Mouse (Mus musculus): ENCODE data around the gene Klk1b24. TPM values are rescaled to one million over a fixed set of nuclear protein-coding genes. Genes with fewer than 3 reads are reported as not detected.

Gene Klk1b24
- polyA plus RNA-seq, 1 experiment from 2014 or later: not detected

GRCm38 (mm10) chr7:44239913-44240312, 51.9 kb downstream of the Klk1b24 start:
- Histone ChIP-seq H3K27me3 (no peaks in the 10 kb centered on the region), H3K4me3 (no peak overlapping the region), H3K9me3 (replicated peaks) (no peaks in the 10 kb centered on the region), H3K36me3 (no peaks in the 10 kb centered on the region), H3K4me1 (replicated peaks) (no peaks in the 10 kb centered on the region), H3K4me2 (no peak overlapping the region), H3K27ac (no peak overlapping the region), H3K9ac (no peak overlapping the region)
- no peak for ATAC-seq (replicated peaks; ENCODE audit: insufficient number of reproducible peaks, insufficient read depth, low FRiP score, low read depth)
- 57% methylated on average over 2 of the region's 2 CpGs for WGBS

- Histone ChIP-seq H3K4me2 (no peak overlapping the region), H3K36me3 (no peaks in the 10 kb centered on the region), H3K4me1 (replicated peaks) (peaks cover 5% of the 10 kb centered on the region; the same call in 1 of the 2 replicates), H3K27ac (no peak overlapping the region), H3K9ac (no peak overlapping the region), H3K4me3 (no peak overlapping the region), H3K27me3 (no peaks in the 10 kb centered on the region), H3K9me3 (replicated peaks) (no peaks in the 10 kb centered on the region)
- ATAC-seq (replicated peaks; ENCODE audit: insufficient number of reproducible peaks, insufficient read depth, low FRiP score, low read depth): no peak
- WGBS: 35% methylated on average over 1 of the region's 1 CpGs
These were observed 52.7 kb downstream of the Klk1b24 start for GRCm38 (mm10) chr7:44240712-44241111.

GRCm38 (mm10) chr7:44241163-44241562, 53.1 kb downstream of the Klk1b24 start:
- Histone ChIP-seq H3K4me1 (replicated peaks) (peaks cover 5% of the 10 kb centered on the region; the same call in 1 of the 2 replicates), H3K9ac (no peak overlapping the region)
- 53% methylated on average over 2 of the region's 2 CpGs for WGBS

More at GRCm38 (mm10) chr7:44241163-44241562, 53.1 kb downstream of the Klk1b24 start:
- H3K27ac ChIP-seq: no peak overlapping the region
- H3K27me3 ChIP-seq: no peaks in the 10 kb centered on the region
- H3K36me3 ChIP-seq: no peaks in the 10 kb centered on the region
- no peak for ATAC-seq (replicated peaks; ENCODE audit: insufficient number of reproducible peaks, insufficient read depth, low FRiP score, low read depth)
- H3K4me3 ChIP-seq: no peak overlapping the region
- no peaks in the 10 kb centered on the region for H3K9me3 ChIP-seq (replicated peaks)
- H3K4me2 ChIP-seq: no peak overlapping the region

Other genes starting within 250 kb of the Klk1b24 start
- gene Klk1b8, start 237.6 kb upstream of the Klk1b24 start, polyA plus RNA-seq (2015; fragmentation: Nextera tagmentation; extraction: Ambion mirVana): not detected in 2 replicates
- gene Klk1b1, start 221.5 kb upstream of the Klk1b24 start, polyA plus RNA-seq (2015; fragmentation: Nextera tagmentation; extraction: Ambion mirVana): not detected in 2 replicates
- gene Klk1b9, start 212.2 kb upstream of the Klk1b24 start, polyA plus RNA-seq (2015; fragmentation: Nextera tagmentation; extraction: Ambion mirVana): not detected in 2 replicates
- gene Klk1b11, start 192.4 kb upstream of the Klk1b24 start, polyA plus RNA-seq (2015; fragmentation: Nextera tagmentation; extraction: Ambion mirVana): not detected in 2 replicates
- not detected in 2 replicates for gene Klk1b26, start 176.1 kb upstream of the Klk1b24 start, polyA plus RNA-seq (2015; fragmentation: Nextera tagmentation; extraction: Ambion mirVana)
- not detected in 2 replicates for gene Klk1b27, start 135.9 kb upstream of the Klk1b24 start, polyA plus RNA-seq (2015; fragmentation: Nextera tagmentation; extraction: Ambion mirVana)
- gene Klk1b21, start 85.9 kb upstream of the Klk1b24 start, polyA plus RNA-seq (2015; fragmentation: Nextera tagmentation; extraction: Ambion mirVana): not detected in 2 replicates
- gene Klk1b22, start 75.6 kb upstream of the Klk1b24 start, polyA plus RNA-seq (2015; fragmentation: Nextera tagmentation; extraction: Ambion mirVana): not detected in 2 replicates
- not detected in 2 replicates for gene Klk1b16, start 51.5 kb upstream of the Klk1b24 start, polyA plus RNA-seq (2015; fragmentation: Nextera tagmentation; extraction: Ambion mirVana)
- not detected in 2 replicates for gene Klk1b3, start 10.0 kb downstream of the Klk1b24 start, polyA plus RNA-seq (2015; fragmentation: Nextera tagmentation; extraction: Ambion mirVana)
- gene Klk1b4, start 19.2 kb downstream of the Klk1b24 start, polyA plus RNA-seq (2015; fragmentation: Nextera tagmentation; extraction: Ambion mirVana): not detected in 2 replicates
- gene Klk1b5, start 27.7 kb downstream of the Klk1b24 start, polyA plus RNA-seq (2015; fragmentation: Nextera tagmentation; extraction: Ambion mirVana): not detected in 2 replicates
- 0.13 TPM in 1 of 2 replicates, not detected in the other for gene Klk1, start 37.1 kb downstream of the Klk1b24 start, polyA plus RNA-seq (2015; fragmentation: Nextera tagmentation; extraction: Ambion mirVana)
- gene Gm36864, start 47.9 kb downstream of the Klk1b24 start, polyA plus RNA-seq (2015; fragmentation: Nextera tagmentation; extraction: Ambion mirVana): 0.09 TPM in 1 of 2 replicates, not detected in the other
- gene 1700028J19Rik, start 58.5 kb downstream of the Klk1b24 start, polyA plus RNA-seq (2015; fragmentation: Nextera tagmentation; extraction: Ambion mirVana): 0.62 and 1.1 TPM in 2 replicates
- 59.5 and 86.8 TPM in 2 replicates for gene 2410002F23Rik, start 58.5 kb downstream of the Klk1b24 start, polyA plus RNA-seq (2015; fragmentation: Nextera tagmentation; extraction: Ambion mirVana)
- gene Acp4, start 69.1 kb downstream of the Klk1b24 start, polyA plus RNA-seq (2015; fragmentation: Nextera tagmentation; extraction: Ambion mirVana): not detected in 2 replicates
- gene Gm15517, start 73.2 kb downstream of the Klk1b24 start, polyA plus RNA-seq (2015; fragmentation: Nextera tagmentation; extraction: Ambion mirVana): not detected in 2 replicates
- 1.0 and 2.5 TPM in 2 replicates for gene Clec11a, start 118.7 kb downstream of the Klk1b24 start, polyA plus RNA-seq (2015; fragmentation: Nextera tagmentation; extraction: Ambion mirVana)
- 0.58 and 0.74 TPM in 2 replicates for gene Shank1, start 122.0 kb downstream of the Klk1b24 start, polyA plus RNA-seq (2015; fragmentation: Nextera tagmentation; extraction: Ambion mirVana)
- gene Syt3, start 195.9 kb downstream of the Klk1b24 start, polyA plus RNA-seq (2015; fragmentation: Nextera tagmentation; extraction: Ambion mirVana): 0.71 and 0.82 TPM in 2 replicates
- 0.13 and 0.47 TPM in 2 replicates for gene 1700008O03Rik, start 197.6 kb downstream of the Klk1b24 start, polyA plus RNA-seq (2015; fragmentation: Nextera tagmentation; extraction: Ambion mirVana)
- 1.8 TPM in 2 replicates for gene Lrrc4b, start 240.8 kb downstream of the Klk1b24 start, polyA plus RNA-seq (2015; fragmentation: Nextera tagmentation; extraction: Ambion mirVana)

All from heart, embryonic 15.5 days (tissue).